Mouse (Mus musculus) cortical plate, adult 2 months (tissue): ENCODE data around the gene Tspear. TPM values are rescaled to one million over a fixed set of nuclear protein-coding genes. Genes with fewer than 3 reads are reported as not detected.

Experiments
- H3K27ac ChIP-seq: fragments of 200-500 bp; 2 replicates; pipeline ENCODE4 v1.5.1; 2012; ENCODE audit warnings: low read length, control low read depth, inconsistent platforms; ENCODE audit not compliant: insufficient read depth
- H3K4me1 ChIP-seq: fragments of 200-500 bp; 2 replicates; pipeline ENCODE4 v1.6.1; 2011; ENCODE audit warnings: low read length; ENCODE audit not compliant: control insufficient read depth, insufficient read depth
- H3K4me3 ChIP-seq: fragments of 200-500 bp; 2 replicates; pipeline ENCODE4 v1.5.1; 2011; ENCODE audit warnings: mild to moderate bottlenecking, low read length, control low read depth; ENCODE audit not compliant: insufficient read depth
- CTCF ChIP-seq: fragments of 200-500 bp; IDR thresholded peaks from 2 replicates; pipeline ENCODE4 v1.5.1; 2011; ENCODE audit warnings: mild to moderate bottlenecking, control low read depth, low read length; ENCODE audit not compliant: insufficient read depth; ENCODE audit errors: extremely low read depth
- POLR2A ChIP-seq: fragments of 200-500 bp; IDR thresholded peaks from 2 replicates; pipeline ENCODE4 v1.6.1; 2011; ENCODE audit warnings: mild to moderate bottlenecking, low read length, control low read depth; ENCODE audit not compliant: insufficient read depth; ENCODE audit errors: extremely low read depth
- polyA plus RNA-seq: library from polyadenylated mRNA; depleted of rRNA; stranded (reverse); fragments of >200 nt; gene quantifications from 2 replicates; pipeline ENCODE4 v1.2.3, GENCODE M21; 2012; rRNA removed

Gene Tspear
- polyA plus RNA-seq, 1 experiment = 0.29 TPM

- no peak overlapping the region for H3K27ac ChIP-seq
- no peak for TF ChIP-seq POLR2A
- peak; percentile 48 for TF ChIP-seq CTCF
- no peak overlapping the region for H3K4me3 ChIP-seq
- peaks cover 3% of the 10 kb centered on the region for H3K4me1 ChIP-seq
Observed at GRCm38 (mm10) chr10:77926140-77926539, 239.8 kb downstream of the Tspear start.

- H3K4me3 ChIP-seq = no peak overlapping the region
- peaks cover 1% of the 10 kb centered on the region; the same call in 1 of the 2 replicates for H3K4me1 ChIP-seq
- TF ChIP-seq CTCF (no peak), POLR2A (no peak)
- no peak overlapping the region for H3K27ac ChIP-seq
Observed at GRCm38 (mm10) chr10:77927375-77927774, 241.0 kb downstream of the Tspear start.

Other genes starting within 250 kb of the Tspear start
- 34.5 and 35.1 TPM in 2 replicates for gene Fam207a, start 170.8 kb upstream of the Tspear start, polyA plus RNA-seq
- gene Itgb2, start 156.3 kb upstream of the Tspear start, polyA plus RNA-seq = 6.1 and 7.3 TPM in 2 replicates
- gene Pttg1ip, start 104.8 kb upstream of the Tspear start, polyA plus RNA-seq = 111 and 113 TPM in 2 replicates
- gene Sumo3, start 80.5 kb upstream of the Tspear start, polyA plus RNA-seq = 270 and 272 TPM in 2 replicates
- 9.3 TPM in 1 of 2 replicates, not detected in the other for gene Gm49325, start 80.4 kb upstream of the Tspear start, polyA plus RNA-seq
- 38.8 and 40.7 TPM in 2 replicates for gene Ube2g2, start 64.3 kb upstream of the Tspear start, polyA plus RNA-seq
- not detected in 2 replicates for gene Gm19402, start 4.2 kb downstream of the Tspear start, polyA plus RNA-seq
- gene Gm9508, start 10.7 kb downstream of the Tspear start, polyA plus RNA-seq = not detected in 2 replicates
- not detected in 2 replicates for gene Gm10272, start 20.1 kb downstream of the Tspear start, polyA plus RNA-seq
- gene Gm10024, start 24.9 kb downstream of the Tspear start, polyA plus RNA-seq = not detected in 2 replicates
- not detected in 2 replicates for gene Gm10142, start 29.2 kb downstream of the Tspear start, polyA plus RNA-seq
- not detected in 2 replicates for gene Krtap12-1, start 34.0 kb downstream of the Tspear start, polyA plus RNA-seq
- gene Gm10100, start 39.9 kb downstream of the Tspear start, polyA plus RNA-seq = not detected in 2 replicates
- not detected in 2 replicates for gene Gm18596, start 56.1 kb downstream of the Tspear start, polyA plus RNA-seq
- not detected in 2 replicates for gene Gm9736, start 64.8 kb downstream of the Tspear start, polyA plus RNA-seq
- not detected in 2 replicates for gene Gm3233, start 73.1 kb downstream of the Tspear start, polyA plus RNA-seq
- not detected in 2 replicates for gene Gm3238, start 84.8 kb downstream of the Tspear start, polyA plus RNA-seq
- gene Gm7138, start 90.4 kb downstream of the Tspear start, polyA plus RNA-seq = not detected in 2 replicates
- gene Gm3250, start 96.0 kb downstream of the Tspear start, polyA plus RNA-seq = not detected in 2 replicates
- not detected in 2 replicates for gene Gm7137, start 101.6 kb downstream of the Tspear start, polyA plus RNA-seq
- not detected in 2 replicates for gene Gm9639, start 108.5 kb downstream of the Tspear start, polyA plus RNA-seq
- gene Gm19668, start 112.6 kb downstream of the Tspear start, polyA plus RNA-seq = not detected in 2 replicates
- not detected in 2 replicates for gene Gm9507, start 125.3 kb downstream of the Tspear start, polyA plus RNA-seq
- not detected in 2 replicates for gene Gm2696, start 128.1 kb downstream of the Tspear start, polyA plus RNA-seq
- gene Krtap10-4, start 140.5 kb downstream of the Tspear start, polyA plus RNA-seq = not detected in 2 replicates
- not detected in 2 replicates for gene Krtap10-10, start 149.4 kb downstream of the Tspear start, polyA plus RNA-seq
- not detected in 2 replicates for gene Gm36176, start 160.2 kb downstream of the Tspear start, polyA plus RNA-seq
- 0.15 TPM in 1 of 2 replicates, not detected in the other for gene Gm10318, start 166.3 kb downstream of the Tspear start, polyA plus RNA-seq
- not detected in 2 replicates for gene Gm3285, start 175.4 kb downstream of the Tspear start, polyA plus RNA-seq
- 7.3 and 7.7 TPM in 2 replicates for gene Lrrc3, start 216.0 kb downstream of the Tspear start, polyA plus RNA-seq